Comparison of ENCODE assay signal across 21 mouse cellular contexts in the genomic region with DNA sequence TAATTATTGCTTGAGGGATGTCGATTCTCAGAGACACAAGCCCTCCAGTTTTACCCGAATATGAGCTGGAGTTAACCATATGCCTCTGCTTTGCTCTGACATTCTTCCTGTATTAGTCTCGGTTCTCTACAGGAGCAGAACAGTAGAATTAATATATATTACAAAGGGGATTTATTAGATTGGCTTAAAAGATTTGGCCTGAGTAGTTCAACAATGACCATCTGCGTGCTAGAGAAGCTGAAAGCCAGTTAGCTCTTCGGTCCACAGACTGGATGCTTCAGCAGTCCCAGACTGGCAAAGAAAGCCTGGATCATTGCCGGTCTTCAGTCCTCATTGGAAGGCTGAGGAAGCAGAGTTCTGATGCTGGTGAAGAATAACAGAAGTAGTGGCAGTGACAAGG.
"Had no signal": no experiment of that assay in that cellular context is flagged by ENCODE, and none has a peak within 500 bp of the region (broad histone marks: within the 10 kb centered on the region; RNA-seq: fewer than 3 reads in every experiment).

No protein-coding gene starts in this region.

- H3K4me3 ChIP-seq: liver, embryonic 15.5 days; lung, embryonic 15.5 days; midbrain, embryonic 10.5 days; midbrain, embryonic 12.5 days; myocyte; neural tube, embryonic 13.5 days; neural tube, embryonic 15.5 days; stomach, embryonic 15.5 days had no signal

- ATAC-seq: liver, postnatal 0 days; lung, postnatal 0 days; midbrain, embryonic 16.5 days had no signal

- H3K9me3 ChIP-seq: liver, embryonic 15.5 days; lung, embryonic 15.5 days; midbrain, embryonic 10.5 days; midbrain, embryonic 12.5 days; neural tube, embryonic 13.5 days; neural tube, embryonic 15.5 days; stomach, embryonic 15.5 days had no signal

- H3K4me2 ChIP-seq: liver, embryonic 15.5 days; lung, embryonic 15.5 days; midbrain, embryonic 12.5 days; neural tube, embryonic 13.5 days; neural tube, embryonic 15.5 days; stomach, embryonic 15.5 days had no signal

- H3K9ac ChIP-seq: liver, embryonic 15.5 days; liver, postnatal 0 days; lung, embryonic 15.5 days; midbrain, embryonic 12.5 days; neural tube, embryonic 13.5 days; neural tube, embryonic 15.5 days; stomach, embryonic 15.5 days had no signal

- H3K27ac ChIP-seq: liver, embryonic 15.5 days; lung, embryonic 15.5 days; macrophage; midbrain, embryonic 10.5 days; midbrain, embryonic 12.5 days; neural tube, embryonic 13.5 days; neural tube, embryonic 15.5 days; stomach, embryonic 15.5 days; stomach, postnatal 0 days had no signal

- H3K36me3 ChIP-seq: liver, embryonic 15.5 days; lung, embryonic 15.5 days; midbrain, embryonic 10.5 days; midbrain, embryonic 12.5 days; neural tube, embryonic 13.5 days; neural tube, embryonic 15.5 days; stomach, embryonic 15.5 days had no signal

- DNase-seq: liver, postnatal 0 days; lung, adult 2 months; lung, postnatal 14 days; lung, postnatal 36 days; midbrain, embryonic 14.5 days; right cerebral cortex, postnatal 14 days; thymus, adult 2 months; thymus, postnatal 25 days; thymus, postnatal 4 days had no signal

- H3K27me3 ChIP-seq: liver, embryonic 15.5 days; lung, embryonic 15.5 days; midbrain, embryonic 12.5 days; neural tube, embryonic 13.5 days; neural tube, embryonic 15.5 days; stomach, embryonic 15.5 days had no signal

- H3K4me1 ChIP-seq: liver, embryonic 15.5 days; lung, embryonic 15.5 days; midbrain, embryonic 10.5 days; midbrain, embryonic 12.5 days; neural tube, embryonic 13.5 days; neural tube, embryonic 15.5 days; stomach, embryonic 15.5 days had no signal
